In genomic region chr1:131096803-131097699, GRCm38 (mm10) we compare ENCODE assay signal across 8 mouse cellular contexts. TPM values are rescaled to one million over a fixed set of nuclear protein-coding genes. Genes with fewer than 3 reads are reported as not detected.
DNase-seq lines count a peak whose midpoint lies in the region; ATAC-seq and TF ChIP-seq lines count a peak whose summit lies in the region.

No protein-coding gene starts in this region.

- peak; percentile 26; the same call in 1 of the 2 replicates for TF ChIP-seq POLR2A in lung, adult 2 months (IDR thresholded peaks at IDR 0.05; ENCODE audit: borderline replicate concordance, extremely low read depth, low read depth, low read length)

- TF ChIP-seq CTCF in C2C12 (IDR thresholded peaks at IDR 0.05; ENCODE audit: control insufficient read depth, insufficient read depth, insufficient read length), result no peak
- TF ChIP-seq CTCF in lung, adult 2 months (IDR thresholded peaks at IDR 0.05; ENCODE audit: insufficient read depth, low read length), result no peak

- WGBS in lung, adult 2 months, result under 1% methylated on average over 95 of the region's 98 CpGs
- WGBS in neural tube, embryonic 13.5 days, result under 1% methylated on average over 89 of the region's 98 CpGs

- peak; percentile 73 for DNase-seq in R1 (ENCODE audit: low read depth, low spot score)
- peak; percentile 72 for DNase-seq in embryo, embryonic 9.5 days (ENCODE audit: extremely low spot score)
- peak; percentile 55 for DNase-seq in heart, adult 8-10 months (ENCODE audit: low spot score)
- peak; percentile 77 for DNase-seq in kidney, adult 18-20 months
- peak; percentile 75 for DNase-seq in lung, adult 2 months
- DNase-seq in thymus, postnatal 25 days, result peak; percentile 49

- peaks cover 55% of the 10 kb centered on the region for H3K79me2 ChIP-seq in C2C12 (ENCODE audit: control insufficient read depth, insufficient read depth)

- peaks cover 19% of the 10 kb centered on the region for H3K4me1 ChIP-seq in lung, adult 2 months (ENCODE audit: control insufficient read depth, insufficient read depth, low read length)
- H3K4me1 ChIP-seq in neural tube, embryonic 13.5 days (replicated peaks), result peaks cover 47% of the 10 kb centered on the region

- H3K4me3 ChIP-seq in C2C12 (ENCODE audit: insufficient read depth, poor library complexity, severe bottlenecking), result peak overlapping the region; percentile 86
- H3K4me3 ChIP-seq in lung, adult 2 months (replicated peaks; ENCODE audit: extremely low read depth, low read depth, low read length), result peak overlapping the region; percentile 83
- peak overlapping the region; percentile 74 for H3K4me3 ChIP-seq in neural tube, embryonic 13.5 days

- peak; percentile 70 for ATAC-seq in neural tube, embryonic 13.5 days (ENCODE audit: low read depth)

- no peaks in the 10 kb centered on the region for H3K36me3 ChIP-seq in C2C12 (ENCODE audit: control insufficient read depth, insufficient read depth)
- H3K36me3 ChIP-seq in neural tube, embryonic 13.5 days, result no peaks in the 10 kb centered on the region

- peak overlapping the region; percentile 84 for H3ac ChIP-seq in C2C12 (ENCODE audit: control insufficient read depth, insufficient read length, low read depth)

- H3K79me3 ChIP-seq in C2C12 (ENCODE audit: low read depth), result peaks cover 48% of the 10 kb centered on the region

- H3K9ac ChIP-seq in neural tube, embryonic 13.5 days, result peak overlapping the region; percentile 94

- no peaks in the 10 kb centered on the region for H3K27me3 ChIP-seq in C2C12 (ENCODE audit: control insufficient read depth, insufficient read depth, insufficient read length)
- H3K27me3 ChIP-seq in neural tube, embryonic 13.5 days, result no peaks in the 10 kb centered on the region

- H3K27ac ChIP-seq in neural tube, embryonic 13.5 days (replicated peaks), result peak overlapping the region; percentile 78

- H3K4me2 ChIP-seq in neural tube, embryonic 13.5 days, result peak overlapping the region; percentile 84

- H3K9me3 ChIP-seq in neural tube, embryonic 13.5 days, result no peaks in the 10 kb centered on the region

TF ChIP-seq in C2C12, 6 proteins besides CTCF, POLR2A, EP300 and RAD21:
- no peak for TF ChIP-seq MYOD1 (IDR thresholded peaks at IDR 0.05; ENCODE audit: control insufficient read depth, insufficient read length, low read depth)
- TF ChIP-seq CEBPB (IDR thresholded peaks at IDR 0.05; ENCODE audit: low read depth), result no peak
- no peak for TF ChIP-seq MYOG (IDR thresholded peaks at IDR 0.05; ENCODE audit: control insufficient read depth, extremely low read depth, insufficient read length)
- no peak for TF ChIP-seq USF1 (IDR thresholded peaks at IDR 0.05; ENCODE audit: low read depth)
- no peak for TF ChIP-seq FOSL1 (IDR thresholded peaks at IDR 0.05; ENCODE audit: insufficient read depth, low read length, poor library complexity, severe bottlenecking)
- no peak for TF ChIP-seq MAX (IDR thresholded peaks at IDR 0.05)

RNA-seq across cellular contexts. Expression of gene Mapkapk2, which starts 0.6 kb away (rescaled TPM):
- polyA plus RNA-seq in C2C12 (2012; fragmentation: generic; extraction: Trizol), result 87.0 TPM
- 100 to 1,000 TPM; 303 to 326 (median 315) TPM for total RNA-seq in heart, adult 8-10 months (2022)
- polyA plus RNA-seq in lung, adult 2 months (2012; rRNA removed), result 91.4 and 120 TPM in 2 replicates
- polyA plus RNA-seq in neural tube, embryonic 13.5 days (2015; fragmentation: Nextera tagmentation; extraction: Ambion mirVana), result 22.3 and 22.7 TPM in 2 replicates

RNA-seq across cellular contexts. Expression of gene Dyrk3, which starts 41.1 kb away (rescaled TPM):
- 5.0 TPM for polyA plus RNA-seq in C2C12 (2012; fragmentation: generic; extraction: Trizol)
- under 1 TPM; 0.25 to 0.71 (median 0.53) TPM for total RNA-seq in heart, adult 8-10 months (2022)
- 1.9 and 2.7 TPM in 2 replicates for polyA plus RNA-seq in lung, adult 2 months (2012; rRNA removed)
- 12.8 and 17.3 TPM in 2 replicates for polyA plus RNA-seq in neural tube, embryonic 13.5 days (2015; fragmentation: Nextera tagmentation; extraction: Ambion mirVana)

RNA-seq across cellular contexts. Expression of gene Eif2d, which starts 55.9 kb away (rescaled TPM):
- polyA plus RNA-seq in C2C12 (2012; fragmentation: generic; extraction: Trizol), result 33.3 TPM
- 10 to 100 TPM; 34.1 to 41.0 (median 37.0) TPM for total RNA-seq in heart, adult 8-10 months (2022)
- 26.4 and 31.9 TPM in 2 replicates for polyA plus RNA-seq in lung, adult 2 months (2012; rRNA removed)
- polyA plus RNA-seq in neural tube, embryonic 13.5 days (2015; fragmentation: Nextera tagmentation; extraction: Ambion mirVana), result 47.9 and 50.4 TPM in 2 replicates

Comparison
In these comparisons a context has a peak if more than half of its experiments do, and no peak if none do; other contexts are left out.
1. Peak in every context shown above with its lines: DNase-seq, ATAC-seq, H3K4me3 ChIP-seq and H3K27ac ChIP-seq.